Mouse (Mus musculus) MEL (cell line): ENCODE measurements around the gene Lasp1.

Source experiments
- KAT2A ChIP-seq: conservative IDR thresholded peaks from 2 replicates; pipeline ENCODE4 v1.6.1; 2012; ENCODE audit warnings: low read depth, low read length, improper control_type of control experiment, inconsistent platforms
- POLR2A ChIP-seq, 2 experiments: IDR thresholded peaks; 2 replicates each; pipeline ENCODE4 v1.6.1; 2011 to 2012; ENCODE audit warnings: low read length in 2 of 2, mild to moderate bottlenecking in 2 of 2, control low read depth in 1 of 2, improper control_type of control experiment in 1 of 2, low read depth in 1 of 2, moderate library complexity in 1 of 2; ENCODE audit not compliant: control insufficient read depth in 1 of 2, insufficient read depth in 1 of 2, poor library complexity in 1 of 2

- TF ChIP-seq POLR2A (IDR thresholded peaks at IDR 0.05; ENCODE audit: control insufficient read depth in 1 of 2, insufficient read depth in 1 of 2, low read depth in 1 of 2, low read length in 2 of 2, poor library complexity in 1 of 2) (peak in 1 of 2 experiments; percentile 93; a peak in 1 of 4 replicates), KAT2A (no peak; the same call in 1 of the 2 replicates)
Measured at GRCm38 (mm10) chr11:97883918-97884600, 85.3 kb downstream of the Lasp1 start, which contains the start of gene Fbxo47.
